Mouse (Mus musculus) inflammation-experienced regulatory T-cells (primary cell): ENCODE measurements around the gene Entpd1. TPM values are rescaled to one million over a fixed set of nuclear protein-coding genes. Genes with fewer than 3 reads are reported as not detected.

ENCODE experiments used
- polyA plus RNA-seq, 2 experiments: library from polyadenylated mRNA; unstranded; fragments of 100-300 nt; shearing (Covaris generic); gene quantifications; one replicate each; pipeline ENCODE4 v1.2.1; 2017

The Entpd1 gene
- 10 to 100 TPM; 50.9 to 71.2 TPM for polyA plus RNA-seq

DNA sequence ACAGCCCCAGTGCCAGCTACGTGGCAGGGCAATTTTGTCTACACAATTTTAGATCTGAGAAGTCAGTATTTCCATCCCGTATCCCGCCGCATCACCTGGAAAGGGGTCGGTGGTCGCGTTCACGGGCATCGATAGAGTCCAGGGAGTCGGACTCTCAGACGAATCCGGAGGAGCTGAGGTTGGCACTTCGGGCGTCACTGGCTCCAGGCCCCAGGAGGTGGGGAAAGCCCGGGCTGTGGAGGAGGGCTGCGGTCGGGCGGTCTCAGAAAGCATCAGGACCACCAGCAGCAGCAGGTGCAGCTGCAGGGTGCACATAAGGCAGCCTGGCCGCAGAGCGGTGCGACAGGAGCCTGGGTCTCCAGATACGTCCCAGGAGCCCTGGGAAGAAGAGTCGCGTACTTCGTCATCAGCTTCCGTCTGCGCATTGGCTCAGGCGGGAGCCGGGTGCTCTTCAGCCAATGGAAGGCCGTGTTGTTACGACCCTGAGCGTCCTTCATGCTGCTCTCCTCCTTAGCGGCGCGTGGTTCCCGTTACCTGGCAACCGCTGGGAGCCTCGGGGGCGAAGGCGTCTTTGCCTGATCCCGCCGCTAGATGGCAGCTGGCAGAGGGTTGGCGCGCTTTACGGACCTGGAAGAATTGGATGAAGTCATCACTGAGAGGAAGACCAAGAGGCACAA, at the start of gene Entpd1, which contains the start of gene Tctn3:
Gene Entpd1, plus strand, starts transcription at position 537 of the 677 bp plus-strand sequence.
Gene Tctn3, minus strand, starts transcription at position 404 of the 677 bp plus-strand sequence.

DNA sequence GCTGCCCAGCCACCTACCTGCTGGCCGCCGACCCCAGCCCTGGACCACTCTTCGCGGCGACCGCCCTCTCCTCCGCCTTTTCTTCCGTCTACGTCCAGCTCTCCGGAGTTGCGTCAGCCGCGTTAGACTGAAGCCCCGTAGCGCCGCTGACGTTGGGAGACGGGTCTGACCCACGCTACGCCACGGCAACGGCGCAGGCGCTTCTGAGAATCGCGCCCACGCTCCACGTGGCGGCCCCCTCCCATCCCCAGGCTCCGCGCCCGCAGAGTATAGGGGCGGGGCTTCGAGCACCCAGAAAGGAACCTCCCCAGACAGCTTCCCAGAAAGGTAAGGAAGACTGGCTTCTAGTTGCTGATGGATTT, 23.9 kb upstream of the Entpd1 start, which contains the start of gene Aldh18a1:
Gene Aldh18a1, minus strand, starts transcription at position 171 of the 362 bp plus-strand sequence.

DNA sequence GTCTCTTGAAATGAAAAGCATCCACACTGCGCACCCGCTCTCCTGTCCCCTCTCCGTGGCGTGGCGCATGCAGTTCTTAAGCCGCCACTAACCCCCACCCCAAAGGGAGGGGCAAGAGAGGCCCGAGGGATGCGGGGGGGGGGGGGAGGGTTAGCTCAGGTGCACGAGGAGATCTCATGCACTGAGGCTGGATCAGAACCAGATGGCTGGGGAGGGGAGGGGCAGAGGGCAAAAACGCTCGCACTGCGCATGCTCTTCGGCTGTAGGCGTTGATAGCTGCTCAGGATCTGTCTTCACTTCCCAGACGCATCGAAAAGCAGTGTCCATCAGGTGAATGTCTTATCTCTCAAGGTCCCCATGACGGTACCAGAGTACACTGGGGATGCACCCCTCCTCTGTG, 136.4 kb downstream of the Entpd1 start, which contains the start of gene Cc2d2b:
Gene Cc2d2b, plus strand, starts transcription at position 195 of the 400 bp plus-strand sequence.

Other genes with a start within 250 kb of the Entpd1 start
- gene Sorbs1, start 98.6 kb upstream of the Entpd1 start, polyA plus RNA-seq: 10 to 100 TPM; 23.1 to 23.2 TPM
- 10 to 100 TPM; 79.7 to 83.0 TPM for gene Aldh18a1, start 23.9 kb upstream of the Entpd1 start, polyA plus RNA-seq
- 10 to 100 TPM in 1 of 2 experiments, 1 to 10 TPM in 1; 6.3 to 11.9 TPM for gene Tctn3, start 133 bp upstream of the Entpd1 start, polyA plus RNA-seq
- gene Cc2d2b, start 136.4 kb downstream of the Entpd1 start, polyA plus RNA-seq: 1 to 10 TPM in 1 of 2 experiments, under 1 TPM in 1; 0.57 to 1.2 TPM
- 1 to 10 TPM; 3.3 to 3.8 TPM for gene Ccnj, start 218.9 kb downstream of the Entpd1 start, polyA plus RNA-seq